Mouse (Mus musculus) gonadal fat pad, adult 2 months (tissue): ENCODE data around the gene Olfr1257. TPM values are rescaled to one million over a fixed set of nuclear protein-coding genes. Genes with fewer than 3 reads are reported as not detected.
"Not testable (repeated sequence)": the region's sequence is repeated elsewhere in the genome, so short reads cannot be mapped to it uniquely, and the experiment has no call there.

Experiments
- DNase-seq: peaks from one replicate; pipeline ENCODE4 v3.0.0-alpha.2; 2012; ENCODE audit warnings: low read depth
- polyA plus RNA-seq: library from polyadenylated mRNA; depleted of rRNA; stranded (reverse); fragments of >200 nt; gene quantifications from 2 replicates; pipeline ENCODE4 v1.2.3, GENCODE M21; 2012; rRNA removed

The Olfr1257 gene
- not detected in 2 replicates for polyA plus RNA-seq

DNA sequence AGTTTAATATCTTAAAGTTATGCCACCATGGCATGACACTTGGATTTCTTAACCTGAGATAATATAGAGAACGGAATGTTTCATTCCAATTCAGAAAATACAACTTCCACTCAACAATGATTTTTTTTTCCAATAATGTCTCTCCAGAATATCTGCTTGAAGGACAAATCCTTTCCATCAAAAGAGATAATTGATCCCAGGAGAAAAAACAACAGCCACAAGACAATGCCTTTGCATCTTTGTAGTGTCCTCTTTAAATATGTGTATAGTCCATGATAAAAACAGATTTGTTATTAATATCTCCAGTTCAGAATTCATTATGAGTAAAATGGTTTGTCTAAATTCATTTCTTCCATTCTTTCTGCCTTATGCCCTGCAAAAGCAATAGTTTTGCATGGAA, at the start of gene Olfr1257:
Olfr1257 (plus strand) TSS at position 301 of the 400 bp plus-strand sequence.
- DNase-seq, result no peak

GRCm38 (mm10) chr2:89841455-89841854, 36.8 kb upstream of the Olfr1257 start, which contains the start of gene Olfr1256:
Olfr1256 (minus strand) TSS chr2:89841555.
- DNase-seq, result no peak

GRCm38 (mm10) chr2:89848105-89848504, 30.1 kb upstream of the Olfr1257 start, which contains the start of gene Olfr48:
Olfr48 (minus strand) TSS chr2:89848205.
- DNase-seq, result no peak

DNA sequence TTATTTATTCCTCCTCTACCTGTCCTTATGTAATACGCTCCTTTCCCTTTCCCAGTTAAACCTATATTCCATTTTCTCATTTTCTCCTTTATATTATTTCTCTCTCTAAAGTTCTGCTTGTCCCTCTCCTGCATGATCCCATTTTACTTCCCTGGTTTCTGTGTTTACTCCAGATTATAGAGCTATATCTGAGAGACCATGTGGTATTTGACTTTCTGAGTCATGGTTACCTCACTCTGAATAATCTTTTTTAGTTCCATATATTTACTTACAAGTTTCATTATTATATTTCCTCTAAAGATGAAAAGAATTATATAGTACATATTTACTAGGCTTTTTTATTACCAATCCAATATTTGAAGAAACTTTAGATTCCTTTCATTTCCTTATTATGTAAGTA, 29.0 kb upstream of the Olfr1257 start:
- no peak for DNase-seq

DNA sequence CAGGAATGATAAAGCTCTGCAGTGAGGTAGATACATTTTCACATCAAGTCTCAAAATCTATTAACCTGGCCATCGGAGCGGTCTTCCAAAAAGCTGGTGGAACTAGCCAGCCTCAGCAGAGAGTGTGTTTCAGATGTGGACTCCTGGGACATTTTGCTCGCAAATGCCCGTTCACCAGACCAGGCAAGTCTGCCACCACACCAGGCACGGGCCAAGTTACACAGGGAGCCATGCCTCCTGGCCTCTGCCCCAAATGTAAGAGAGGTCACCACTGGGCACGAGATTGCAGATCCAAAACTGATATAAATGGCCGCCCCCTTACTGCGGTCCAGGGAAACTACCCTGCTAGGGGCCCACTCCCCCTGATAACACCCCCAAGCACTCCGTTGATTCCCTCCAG, 34.4 kb downstream of the Olfr1257 start:
- DNase-seq, result not testable (repeated sequence)

DNA sequence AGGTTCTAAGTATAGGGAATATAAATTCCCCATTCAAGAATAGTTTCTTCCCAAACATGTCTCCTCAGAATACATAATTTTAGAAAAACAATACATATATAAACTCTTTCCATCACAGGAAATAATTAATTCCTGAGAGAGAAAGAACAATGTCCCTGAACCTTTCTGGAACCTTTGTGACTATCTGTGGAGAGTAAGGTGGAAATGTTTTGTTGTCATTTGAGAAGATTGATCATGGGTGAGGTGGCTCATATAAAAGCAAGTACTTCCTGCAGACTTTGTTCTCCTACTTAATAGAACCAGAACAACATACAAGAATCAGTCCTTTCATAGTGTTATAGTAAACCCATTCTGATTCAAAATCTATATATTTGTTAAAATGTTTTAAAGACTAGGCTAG, 48.8 kb downstream of the Olfr1257 start, which contains the start of gene Olfr1258:
Olfr1258 (plus strand) TSS at position 301 of the 400 bp plus-strand sequence.
- DNase-seq, result no peak

Other genes starting within 250 kb of the Olfr1257 start
- gene Olfr1249, start 243.5 kb upstream of the Olfr1257 start, polyA plus RNA-seq, result not detected in 2 replicates
- not detected in 2 replicates for gene Olfr1250, start 217.0 kb upstream of the Olfr1257 start, polyA plus RNA-seq
- not detected in 2 replicates for gene Olfr1251, start 206.5 kb upstream of the Olfr1257 start, polyA plus RNA-seq
- not detected in 2 replicates for gene Olfr1252, start 153.4 kb upstream of the Olfr1257 start, polyA plus RNA-seq
- not detected in 2 replicates for gene Olfr1253, start 121.3 kb upstream of the Olfr1257 start, polyA plus RNA-seq
- not detected in 2 replicates for gene Olfr1254, start 84.8 kb upstream of the Olfr1257 start, polyA plus RNA-seq
- gene Olfr1255, start 66.4 kb upstream of the Olfr1257 start, polyA plus RNA-seq, result not detected in 2 replicates
- gene Olfr1256, start 36.9 kb upstream of the Olfr1257 start, polyA plus RNA-seq, result not detected in 2 replicates
- gene Olfr48, start 30.2 kb upstream of the Olfr1257 start, polyA plus RNA-seq, result not detected in 2 replicates
- not detected in 2 replicates for gene Olfr1258, start 48.9 kb downstream of the Olfr1257 start, polyA plus RNA-seq
- not detected in 2 replicates for gene Olfr1259, start 70.2 kb downstream of the Olfr1257 start, polyA plus RNA-seq
- gene Olfr1260, start 95.9 kb downstream of the Olfr1257 start, polyA plus RNA-seq, result not detected in 2 replicates
- gene Olfr1261, start 112.8 kb downstream of the Olfr1257 start, polyA plus RNA-seq, result not detected in 2 replicates
- not detected in 2 replicates for gene Olfr1262, start 121.7 kb downstream of the Olfr1257 start, polyA plus RNA-seq
- gene Olfr1263, start 133.7 kb downstream of the Olfr1257 start, polyA plus RNA-seq, result not detected in 2 replicates
- not detected in 2 replicates for gene Olfr1264, start 147.1 kb downstream of the Olfr1257 start, polyA plus RNA-seq
- not detected in 2 replicates for gene Olfr1265, start 156.9 kb downstream of the Olfr1257 start, polyA plus RNA-seq
- gene Olfr140, start 185.2 kb downstream of the Olfr1257 start, polyA plus RNA-seq, result not detected in 2 replicates
- gene Olfr1269, start 243.0 kb downstream of the Olfr1257 start, polyA plus RNA-seq, result not detected in 2 replicates